Mouse (Mus musculus): Measurements from ENCODE around the gene Slc30a3. TPM values are rescaled to one million over a fixed set of nuclear protein-coding genes. Genes with fewer than 3 reads are reported as not detected.
"Not testable (repeated sequence)": the region's sequence is repeated elsewhere in the genome, so short reads cannot be mapped to it uniquely, and the experiment has no call there.

Gene Slc30a3
- total and polyA plus RNA-seq, 3 experiments = 0.05 TPM; not detected in 2

GRCm38 (mm10) chr5:31054261-31055215, 53.5 kb downstream of the Slc30a3 start, which contains the start of gene Cad:
Gene Cad (plus strand): TSS chr5:31054780.
- no peak for TF ChIP-seq CTCF (IDR thresholded peaks at IDR 0.05; ENCODE audit: low read depth, low read length)
- TF ChIP-seq POLR2AphosphoS5 (IDR thresholded peaks at IDR 0.05; ENCODE audit: insufficient replicate concordance, low read depth, low read length) = 0 out of 2 replicates have a peak, but pooled peaks have one; percentile 16
- no peak for TF ChIP-seq GATA2 (IDR thresholded peaks at IDR 0.05; ENCODE audit: borderline replicate concordance, low read depth, low read length)
- peak within 1 kb of the TSS; percentile 78 for H3K4me3 ChIP-seq (ENCODE audit: low read depth, low read length)
- H3K4me1 ChIP-seq (ENCODE audit: insufficient read depth, low read depth, low read length) = peaks cover 48% of the 10 kb centered on the region
- DNase-seq (ENCODE audit: low spot score) (peak; percentile 94), ATAC-seq (ENCODE audit: extremely low read depth, insufficient number of reproducible peaks, low FRiP score, poor library complexity, severe bottlenecking) (peak; percentile 74)
- H3K27me3 ChIP-seq (ENCODE audit: insufficient read depth, low read length) = no peaks in the 10 kb centered on the region
- peaks cover 48% of the 10 kb centered on the region for H3K36me3 ChIP-seq (replicated peaks)
- H3K9me3 ChIP-seq (replicated peaks) = no peaks in the 10 kb centered on the region

GRCm38 (mm10) chr5:31053728-31054127, 54.3 kb downstream of the Slc30a3 start:
- ATAC-seq (ENCODE audit: extremely low read depth, insufficient number of reproducible peaks, low FRiP score, poor library complexity, severe bottlenecking); H3K9me3 ChIP-seq (replicated peaks); DNase-seq (ENCODE audit: low spot score); H3K27me3 ChIP-seq (ENCODE audit: insufficient read depth, low read length): not testable (repeated sequence)
- Histone ChIP-seq H3K4me1 (ENCODE audit: insufficient read depth, low read depth, low read length) (peaks cover 47% of the 10 kb centered on the region), H3K4me3 (ENCODE audit: low read depth, low read length) (peak overlapping the region; percentile 78; the same call in 1 of the 2 replicates), H3K36me3 (replicated peaks) (peaks cover 40% of the 10 kb centered on the region)

DNA sequence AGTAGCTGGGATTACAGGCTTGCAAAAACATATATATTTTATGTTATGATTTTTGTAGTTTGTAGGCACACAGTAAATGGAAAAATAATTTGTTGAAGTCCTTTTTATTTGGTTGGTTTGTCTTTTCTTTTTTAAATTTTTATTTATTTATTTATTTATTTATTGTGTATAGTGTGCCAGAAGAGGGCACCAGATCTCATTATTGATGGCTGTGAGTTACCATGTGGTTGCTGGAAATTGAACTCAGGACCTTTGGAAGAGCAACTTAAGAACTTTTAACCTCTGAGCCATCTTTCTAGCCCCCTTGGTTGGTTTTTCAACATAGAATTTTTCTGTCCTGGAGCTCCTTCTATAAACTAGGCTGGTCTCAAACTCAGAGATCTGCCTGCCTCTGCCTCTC, 57.6 kb downstream of the Slc30a3 start:
- Histone ChIP-seq H3K4me1 (ENCODE audit: insufficient read depth, low read depth, low read length) (peaks cover 43% of the 10 kb centered on the region), H3K27me3 (ENCODE audit: insufficient read depth, low read length) (no peaks in the 10 kb centered on the region), H3K4me3 (ENCODE audit: low read depth, low read length) (no peak overlapping the region), H3K36me3 (replicated peaks) (peaks cover 22% of the 10 kb centered on the region), H3K9me3 (replicated peaks) (no peaks in the 10 kb centered on the region)
- no peak for ATAC-seq (ENCODE audit: extremely low read depth, insufficient number of reproducible peaks, low FRiP score, poor library complexity, severe bottlenecking)
- no peak for DNase-seq (ENCODE audit: low spot score)
- no peak for TF ChIP-seq TAL1 (conservative IDR thresholded peaks at IDR 0.05; ENCODE audit: low read depth, low read length)
- TF ChIP-seq POLR2AphosphoS5 (IDR thresholded peaks at IDR 0.05; ENCODE audit: insufficient replicate concordance, low read depth, low read length) = no peak
- TF ChIP-seq GATA2 (IDR thresholded peaks at IDR 0.05; ENCODE audit: borderline replicate concordance, low read depth, low read length) = no peak
- no peak for TF ChIP-seq GATA1 (IDR thresholded peaks at IDR 0.05; ENCODE audit: borderline replicate concordance, low read length)
- TF ChIP-seq CTCF (IDR thresholded peaks at IDR 0.05; ENCODE audit: low read depth, low read length) = no peak

DNA sequence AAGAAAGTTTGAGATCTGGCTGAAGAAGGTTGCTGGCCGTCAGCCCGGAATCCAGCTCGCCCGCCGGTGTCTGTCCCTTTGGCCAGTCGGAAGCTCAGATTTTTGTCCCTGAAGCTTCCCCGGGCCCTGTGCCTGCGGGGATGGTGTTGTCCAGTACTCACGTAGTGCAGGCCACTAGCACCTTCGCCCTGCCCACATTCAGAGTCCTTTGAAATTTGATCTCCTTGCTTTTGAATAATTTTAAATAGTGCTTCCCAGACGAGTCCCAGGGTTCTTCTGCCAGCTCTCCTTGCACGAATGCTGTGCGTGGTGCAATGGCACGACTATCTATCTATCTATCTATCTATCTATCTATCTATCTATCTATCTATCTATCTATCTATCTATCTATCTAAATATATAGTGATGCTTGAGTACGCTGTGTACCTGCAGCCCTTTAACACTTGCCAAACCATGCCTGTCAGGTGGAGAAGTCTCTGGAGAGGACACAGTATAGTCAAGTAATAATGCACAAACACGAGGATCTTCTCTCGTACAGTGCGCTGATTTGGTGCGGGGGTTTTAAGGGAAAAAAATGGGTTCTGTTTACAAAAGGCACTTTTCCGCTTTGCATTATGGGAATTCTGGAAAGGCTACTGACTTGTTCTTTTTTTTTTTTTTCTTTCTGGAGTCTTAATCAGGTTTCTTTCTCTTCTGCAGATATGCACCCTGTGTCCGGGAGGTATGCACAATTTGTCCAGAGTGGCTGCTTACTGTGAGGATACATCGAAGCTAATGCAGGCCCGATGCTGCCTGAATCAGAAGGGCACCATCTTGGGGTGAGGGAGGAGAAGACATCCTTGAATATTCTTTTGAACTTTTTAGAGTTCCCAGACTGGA, 59.0 kb downstream of the Slc30a3 start, which contains the start of gene Slc5a6:
Gene Slc5a6, minus strand, starts transcription at position 162 of the 879 bp plus-strand sequence.
- Histone ChIP-seq H3K4me3 (ENCODE audit: low read depth, low read length) (peak within 1 kb of the TSS; percentile 83), H3K27me3 (ENCODE audit: insufficient read depth, low read length) (no peaks in the 10 kb centered on the region), H3K36me3 (replicated peaks) (peaks cover 34% of the 10 kb centered on the region), H3K9me3 (replicated peaks) (no peaks in the 10 kb centered on the region), H3K4me1 (ENCODE audit: insufficient read depth, low read depth, low read length) (peaks cover 40% of the 10 kb centered on the region)
- TF ChIP-seq GATA1 (IDR thresholded peaks at IDR 0.05; ENCODE audit: borderline replicate concordance, low read length) = no peak
- no peak for TF ChIP-seq CTCF (IDR thresholded peaks at IDR 0.05; ENCODE audit: low read depth, low read length)
- TF ChIP-seq GATA2 (IDR thresholded peaks at IDR 0.05; ENCODE audit: borderline replicate concordance, low read depth, low read length) = no peak
- no peak for TF ChIP-seq POLR2AphosphoS5 (IDR thresholded peaks at IDR 0.05; ENCODE audit: insufficient replicate concordance, low read depth, low read length)
- no peak for TF ChIP-seq TAL1 (conservative IDR thresholded peaks at IDR 0.05; ENCODE audit: low read depth, low read length)
- DNase-seq (ENCODE audit: low spot score) (peak; percentile 35), ATAC-seq (ENCODE audit: extremely low read depth, insufficient number of reproducible peaks, low FRiP score, poor library complexity, severe bottlenecking) (no peak)

GRCm38 (mm10) chr5:31047848-31048762, 59.9 kb downstream of the Slc30a3 start, which contains the start of gene Atraid:
Gene Atraid (plus strand): TSS chr5:31048312.
- H3K27me3 ChIP-seq (ENCODE audit: insufficient read depth, low read length) = no peaks in the 10 kb centered on the region

More at GRCm38 (mm10) chr5:31047848-31048762, 59.9 kb downstream of the Slc30a3 start, which contains the start of gene Atraid:
- no peaks in the 10 kb centered on the region for H3K9me3 ChIP-seq (replicated peaks)
- ATAC-seq (ENCODE audit: extremely low read depth, insufficient number of reproducible peaks, low FRiP score, poor library complexity, severe bottlenecking) (peak; percentile 85), DNase-seq (ENCODE audit: low spot score) (peak; percentile 91)
- TF ChIP-seq GATA2 (IDR thresholded peaks at IDR 0.05; ENCODE audit: borderline replicate concordance, low read depth, low read length) (no peak), CTCF (IDR thresholded peaks at IDR 0.05; ENCODE audit: low read depth, low read length) (no peak), GATA1 (IDR thresholded peaks at IDR 0.05; ENCODE audit: borderline replicate concordance, low read length) (no peak), POLR2AphosphoS5 (IDR thresholded peaks at IDR 0.05; ENCODE audit: insufficient replicate concordance, low read depth, low read length) (no peak)
- H3K4me3 ChIP-seq (ENCODE audit: low read depth, low read length) = peak within 1 kb of the TSS; percentile 83
- H3K4me1 ChIP-seq (ENCODE audit: insufficient read depth, low read depth, low read length) = peaks cover 37% of the 10 kb centered on the region
- peaks cover 39% of the 10 kb centered on the region for H3K36me3 ChIP-seq (replicated peaks)
